13 mouse cellular contexts compared by ENCODE assay signal in the genomic region with DNA sequence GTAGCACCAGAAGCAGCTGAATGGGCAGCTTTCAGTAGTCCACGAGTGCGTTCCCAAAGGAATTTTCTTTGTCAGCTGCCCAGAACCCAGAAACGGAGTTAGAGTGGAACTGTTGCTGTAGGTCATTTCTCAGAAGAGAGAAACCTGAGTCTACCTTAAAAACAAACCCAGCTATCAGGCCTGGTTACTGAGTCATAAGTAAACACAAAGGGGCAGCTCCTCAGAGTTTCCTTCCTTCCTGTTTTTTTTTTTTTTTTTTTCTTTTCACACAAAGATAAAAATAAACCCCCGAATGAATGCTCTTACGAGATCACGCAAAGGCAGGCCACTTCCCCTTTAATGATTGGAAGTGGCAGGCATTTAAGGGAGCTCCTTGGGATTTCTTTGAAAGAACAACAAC. TPM values are rescaled to one million over a fixed set of nuclear protein-coding genes. Genes with fewer than 3 reads are reported as not detected.
DNase-seq lines count a peak whose midpoint lies in the region; ATAC-seq and TF ChIP-seq lines count a peak whose summit lies in the region.
"Had no signal": no experiment of that assay in that cellular context is flagged by ENCODE, and none has a peak within 500 bp of the region (broad histone marks: within the 10 kb centered on the region; RNA-seq: fewer than 3 reads in every experiment).

Gene Tspan8, plus strand, starts transcription at position 322 of the 400 bp plus-strand sequence.

- no peak within 1 kb of the TSS for H3ac ChIP-seq in myocyte (ENCODE audit: control insufficient read depth, insufficient read length)

- H3K4me3 ChIP-seq in kidney, embryonic 14.5 days (ENCODE audit: low read length): no peak within 1 kb of the TSS; the same call in 1 of the 2 replicates
- H3K4me3 ChIP-seq in myocyte: no peak within 1 kb of the TSS
- no peak within 1 kb of the TSS for H3K4me3 ChIP-seq in forebrain, postnatal 0 days (ENCODE audit: low read depth, low read length)

- DNase-seq in kidney, adult 11 months: no peak
- no peak for DNase-seq in large intestine, adult 2 months (ENCODE audit: low read depth, low spot score)
- DNase-seq in adrenal gland, postnatal 36 days: no peak
- no peak for DNase-seq in left cerebral cortex, adult 11 months (ENCODE audit: low spot score)
- DNase-seq in forebrain, postnatal 0 days: no peak
- DNase-seq: adrenal gland, postnatal 10 days; cerebellum, postnatal 25 days had no signal

- H3K4me2 ChIP-seq in kidney, embryonic 14.5 days (replicated peaks; ENCODE audit: low read depth, low read length): no peak within 1 kb of the TSS
- peak within 1 kb of the TSS; percentile 60 for H3K4me2 ChIP-seq in myocyte (ENCODE audit: low read depth)
- no peak within 1 kb of the TSS for H3K4me2 ChIP-seq in forebrain, postnatal 0 days (ENCODE audit: low read depth)

- no peaks in the 10 kb centered on the region for H3K27me3 ChIP-seq in kidney, embryonic 14.5 days (ENCODE audit: control insufficient read depth, insufficient read depth, low read length)
- H3K27me3 ChIP-seq in myocyte (ENCODE audit: control insufficient read depth, insufficient read depth, insufficient read length): no peaks in the 10 kb centered on the region
- no peaks in the 10 kb centered on the region for H3K27me3 ChIP-seq in forebrain, postnatal 0 days (ENCODE audit: insufficient read depth, low read length)

- H3K9ac ChIP-seq in kidney, embryonic 14.5 days (ENCODE audit: low read depth, low read length): no peak within 1 kb of the TSS
- H3K9ac ChIP-seq in forebrain, postnatal 0 days: no peak within 1 kb of the TSS

- no peak within 1 kb of the TSS for H3K27ac ChIP-seq in kidney, embryonic 14.5 days (ENCODE audit: low read depth, low read length)
- H3K27ac ChIP-seq in forebrain, postnatal 0 days (ENCODE audit: low read depth, low read length): no peak within 1 kb of the TSS
- H3K27ac ChIP-seq: hindbrain, postnatal 0 days had no signal

- no peak for ATAC-seq in kidney, embryonic 14.5 days (ENCODE audit: low FRiP score, low TSS enrichment)
- peak; percentile 59 for ATAC-seq in common myeloid progenitor, adult 5-6 weeks (replicated peaks; ENCODE audit: low read depth, poor library complexity, severe bottlenecking)
- ATAC-seq in forebrain, postnatal 0 days: no peak
- ATAC-seq: forebrain, embryonic 14.5 days; hindbrain, postnatal 0 days had no signal

- peaks cover 3% of the 10 kb centered on the region; the same call in 1 of the 2 replicates for H3K4me1 ChIP-seq in kidney, embryonic 14.5 days (ENCODE audit: control insufficient read depth, insufficient read depth, low read length)
- H3K4me1 ChIP-seq in forebrain, postnatal 0 days (ENCODE audit: insufficient read depth): no peaks in the 10 kb centered on the region

- TF ChIP-seq POLR2A in myocyte (IDR thresholded peaks at IDR 0.05; ENCODE audit: insufficient read length, low read depth): no peak

- no peaks in the 10 kb centered on the region for H3K36me3 ChIP-seq in kidney, embryonic 14.5 days (ENCODE audit: control insufficient read depth, insufficient read depth, low read length)
- no peaks in the 10 kb centered on the region for H3K36me3 ChIP-seq in myocyte (ENCODE audit: control insufficient read depth, insufficient read depth)
- H3K36me3 ChIP-seq in forebrain, postnatal 0 days (ENCODE audit: insufficient read depth): no peaks in the 10 kb centered on the region

- no peaks in the 10 kb centered on the region for H3K9me3 ChIP-seq in kidney, embryonic 14.5 days (ENCODE audit: control insufficient read depth, low read length)
- H3K9me3 ChIP-seq in forebrain, postnatal 0 days (ENCODE audit: low read length): no peaks in the 10 kb centered on the region

- 49% methylated on average over 6 of the region's 6 CpGs for WGBS in kidney, embryonic 14.5 days
- WGBS in large intestine, adult 2 months: 11% methylated on average over 6 of the region's 6 CpGs
- WGBS in forebrain, postnatal 0 days: 39% methylated on average over 6 of the region's 6 CpGs

- no peak for TF ChIP-seq CTCF in forebrain, postnatal 0 days (IDR thresholded peaks at IDR 0.05; ENCODE audit: low read depth)

- H3K79me2 ChIP-seq in myocyte (ENCODE audit: control insufficient read depth, insufficient read depth): no peaks in the 10 kb centered on the region

TF ChIP-seq in myocyte, 11 proteins besides CTCF, POLR2A, EP300 and RAD21:
- TF ChIP-seq MYOG (IDR thresholded peaks at IDR 0.05; ENCODE audit: control insufficient read depth in 1 of 3, insufficient read depth in 1 of 3, insufficient read length in 2 of 3, low read depth in 2 of 3): no peak
- no peak for TF ChIP-seq TCF12 (IDR thresholded peaks at IDR 0.05; ENCODE audit: insufficient read depth, poor library complexity, severe bottlenecking)

RNA-seq across cellular contexts. Expression of gene Tspan8, which starts in this region (rescaled TPM):
- 26.9 and 31.3 TPM in 2 replicates for polyA plus RNA-seq in kidney, embryonic 14.5 days (2014; fragmentation: Nextera tagmentation; extraction: Ambion mirVana)
- total RNA-seq in common myeloid progenitor, adult 5-6 weeks (2017): 28.3 and 31.6 TPM in 2 replicates
- polyA plus RNA-seq in large intestine, adult 2 months (2012; rRNA removed): 358 and 401 TPM in 2 replicates
- 1.4 TPM for polyA plus RNA-seq in myocyte (2012; fragmentation: generic; extraction: Trizol)
- total RNA-seq in adrenal gland, postnatal 36 days (2021): 1 to 10 TPM in 1 of 2 experiments, under 1 TPM in 1; 0.89 to 1.1 TPM
- total RNA-seq in forebrain, postnatal 0 days (2014; rRNA removed): 1.3 and 5.2 TPM in 2 replicates
- polyA plus RNA-seq in forebrain, postnatal 0 days (2015; fragmentation: Nextera tagmentation; extraction: Ambion mirVana): 1.0 and 1.6 TPM in 2 replicates
- total RNA-seq: monocyte, adult 5-6 weeks had no signal

Comparison
In these comparisons a context has a peak if more than half of its experiments do, and no peak if none do; other contexts are left out.
1. RNA of gene Tspan8 (polyA plus RNA-seq): 358 to 401 TPM in large intestine, adult 2 months; 26.9 to 31.3 TPM in kidney, embryonic 14.5 days, 1.4 TPM in myocyte (single experiment) and 1.0 to 1.6 TPM in forebrain, postnatal 0 days; every median in the first group is over 10 times any median in the second.